Mouse (Mus musculus): Measurements from ENCODE around the gene Osgepl1.

DNA sequence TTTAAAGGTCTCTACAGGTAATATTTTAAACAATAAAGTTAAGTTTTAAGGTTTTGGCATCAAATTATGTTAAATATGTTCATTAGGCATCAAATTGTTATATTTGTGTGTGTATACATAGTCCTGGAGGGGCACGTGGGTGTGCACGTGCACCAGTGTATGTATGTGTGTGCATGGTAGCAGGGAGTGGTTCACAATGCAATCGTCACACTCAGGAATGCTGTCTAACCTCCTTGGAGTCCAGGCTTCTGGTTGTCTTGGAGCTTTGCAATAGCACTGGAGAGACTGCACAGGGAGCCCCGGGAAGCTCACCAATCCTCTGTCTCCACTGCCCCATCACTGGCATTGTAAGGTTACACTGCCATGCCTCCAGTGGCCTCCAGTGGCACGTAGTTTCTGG is 9.8 kb downstream of the Osgepl1 start:
- TF ChIP-seq PAX5 (IDR thresholded peaks at IDR 0.05; ENCODE audit: low read length) = no peak
- no peak for TF ChIP-seq E2F4 (IDR thresholded peaks at IDR 0.05; ENCODE audit: insufficient replicate concordance, low read depth, low read length)
- no peak for TF ChIP-seq EP300 (IDR thresholded peaks at IDR 0.05; ENCODE audit: low read length)
- no peak for TF ChIP-seq POLR2A (IDR thresholded peaks at IDR 0.05; ENCODE audit: low read depth, low read length)
- no peak for TF ChIP-seq ZC3H11A (IDR thresholded peaks at IDR 0.05; ENCODE audit: low read depth, low read length)
- TF ChIP-seq MAX (IDR thresholded peaks at IDR 0.05; ENCODE audit: low read length) = no peak
- no peak for TF ChIP-seq CTCF (conservative IDR thresholded peaks at IDR 0.05 in 1 of 2, IDR thresholded peaks at IDR 0.05 in 1 of 2; ENCODE audit: low read depth in 2 of 2, low read length in 2 of 2)
- TF ChIP-seq NELFE (IDR thresholded peaks at IDR 0.05; ENCODE audit: low read depth, low read length) = no peak
- TF ChIP-seq CHD2 (IDR thresholded peaks at IDR 0.05; ENCODE audit: low read length) = no peak

Measured in CH12.LX (cell line).